Mouse (Mus musculus) cerebellum, postnatal 25 days (tissue): ENCODE results near the gene Ifitm10.
A peak's percentile ranks its signal among the peaks of the same experiment; 100 is the strongest.
"Not testable (repeated sequence)": the region's sequence is repeated elsewhere in the genome, so short reads cannot be mapped to it uniquely, and the experiment has no call there.

Source experiments
- DNase-seq, 2 experiments: peaks; one replicate each; pipeline ENCODE4 v3.0.0; 2021; ENCODE audit warnings: mixed read lengths in 2 of 2

The Ifitm10 gene

DNA sequence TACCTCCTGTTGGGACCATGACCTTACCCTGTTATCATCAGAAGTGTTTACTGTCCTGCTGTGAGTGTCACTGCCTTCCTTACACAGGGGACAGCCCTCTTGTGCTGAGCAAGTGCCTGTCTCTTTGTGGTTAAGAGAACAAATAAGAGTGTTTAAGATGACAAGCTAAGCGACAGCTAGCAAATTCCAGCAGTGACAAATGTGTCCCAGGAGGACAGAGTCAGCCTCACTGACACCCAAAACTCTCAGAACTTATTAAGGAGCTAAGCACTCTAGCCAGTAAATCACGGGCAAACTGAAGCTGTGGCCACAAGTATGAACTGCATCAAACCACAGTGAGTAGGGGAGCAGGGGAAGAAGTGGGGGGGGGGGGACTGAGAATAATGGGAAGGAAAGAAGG, 52.6 kb downstream of the Ifitm10 start:
- DNase-seq: no peak

DNA sequence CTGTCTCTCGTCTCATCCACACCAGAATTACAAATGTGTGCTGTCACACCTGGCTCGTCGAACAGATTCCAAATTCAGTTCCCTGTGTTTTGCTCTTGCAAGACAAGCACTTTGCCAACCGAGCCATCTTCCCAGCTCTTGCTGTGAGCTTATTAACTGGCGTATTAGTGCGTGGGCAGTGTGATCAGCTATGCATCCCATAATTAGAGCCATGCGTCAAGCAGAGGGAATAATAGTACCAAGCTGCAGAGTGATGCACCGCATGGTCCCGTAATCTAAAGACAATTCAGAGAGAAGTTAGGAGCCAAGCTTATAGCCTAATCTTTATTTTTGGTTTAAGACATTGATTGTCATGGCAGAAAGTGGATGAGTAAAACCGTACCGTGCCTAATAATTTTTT, 54.4 kb downstream of the Ifitm10 start:
- no peak for DNase-seq

DNA sequence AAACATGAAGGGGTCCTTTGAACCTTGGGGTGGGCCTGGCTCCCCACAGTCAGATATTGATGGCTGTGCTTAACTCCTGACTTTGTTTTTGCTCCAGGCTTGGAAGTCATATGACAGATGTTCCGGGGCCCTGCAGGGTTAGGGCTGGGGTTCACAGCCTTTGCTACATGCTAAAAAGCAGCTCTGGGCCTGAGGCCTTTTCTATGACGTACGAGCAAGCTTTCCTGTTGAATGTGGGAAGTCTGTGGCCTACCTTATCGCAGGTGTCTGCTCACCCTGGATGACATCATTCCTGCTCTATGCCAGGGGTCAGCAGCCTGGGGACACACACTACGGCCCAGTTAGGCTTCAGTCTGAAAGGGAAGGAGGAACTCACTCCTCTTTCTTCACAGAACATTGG, 56.3 kb downstream of the Ifitm10 start:
- no peak for DNase-seq

DNA sequence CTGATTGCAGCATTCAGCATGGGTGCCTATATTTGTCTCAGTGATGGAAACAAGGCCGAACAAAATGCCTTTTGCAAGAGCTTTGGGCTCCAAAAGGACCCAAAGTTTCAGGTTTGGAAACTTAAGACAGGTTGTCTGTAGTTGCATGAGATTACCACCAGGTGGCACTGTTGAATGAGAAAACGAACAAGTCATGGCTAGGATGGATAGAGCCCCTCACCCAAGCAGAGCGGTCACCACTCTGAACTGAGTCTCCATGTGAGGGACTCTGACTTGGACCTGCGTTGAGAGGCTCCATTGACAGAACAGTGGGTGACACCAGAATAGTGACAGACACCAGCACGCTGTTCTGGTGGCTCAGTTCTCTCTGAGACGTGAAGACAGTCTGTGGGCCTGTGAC, 57.0 kb downstream of the Ifitm10 start:
- peak; percentile 43 to 57 for DNase-seq

DNA sequence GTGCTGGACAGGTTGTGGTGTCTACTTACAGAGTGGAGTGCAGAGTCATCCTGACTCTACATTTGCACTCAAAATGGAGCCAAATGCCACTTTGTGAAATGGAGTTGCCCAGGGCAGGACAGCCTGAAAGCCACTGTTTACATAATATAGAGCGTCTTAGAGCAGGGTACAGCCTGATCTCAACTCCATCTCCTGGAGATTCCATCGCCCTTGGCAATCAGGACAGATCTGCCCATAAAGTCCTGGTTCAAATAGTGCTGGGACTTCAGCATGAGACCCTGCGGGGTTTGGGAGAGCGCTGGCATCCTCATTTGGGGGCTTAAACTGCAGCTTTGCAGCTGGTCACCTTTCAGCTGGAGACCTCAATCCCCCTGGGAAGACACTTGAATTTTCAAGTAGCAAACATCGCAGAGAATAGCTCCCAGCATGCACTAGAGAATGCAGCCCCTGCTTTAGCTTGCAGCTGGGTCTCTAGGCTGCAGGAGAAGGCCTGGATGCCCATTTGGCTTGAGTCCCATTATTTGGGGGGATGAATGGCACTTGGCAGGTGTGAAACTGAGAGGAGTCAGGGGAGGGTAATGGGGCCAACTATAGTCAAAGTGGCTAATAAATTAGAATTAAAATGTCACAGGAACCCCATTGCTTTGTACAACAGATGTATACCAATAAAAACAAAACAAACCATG, 58.8 kb downstream of the Ifitm10 start:
- DNase-seq: no peak

DNA sequence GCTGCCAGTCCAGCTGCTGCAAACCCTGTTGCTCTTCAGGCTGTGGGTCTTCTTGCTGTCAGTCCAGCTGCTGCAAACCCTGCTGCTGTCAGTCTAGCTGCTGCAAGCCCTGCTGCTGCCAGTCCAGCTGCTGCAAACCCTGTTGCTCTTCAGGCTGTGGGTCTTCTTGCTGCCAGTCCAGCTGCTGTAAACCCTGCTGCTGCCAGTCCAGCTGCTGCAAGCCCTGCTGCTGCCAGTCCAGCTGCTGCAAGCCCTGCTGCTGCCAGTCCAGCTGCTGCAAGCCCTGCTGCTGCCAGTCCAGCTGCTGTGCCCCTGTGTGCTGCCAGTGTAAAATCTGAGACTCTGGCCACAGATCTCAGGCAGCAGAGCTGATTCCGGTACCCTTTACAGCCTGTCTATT, 69.6 kb downstream of the Ifitm10 start:
- DNase-seq: not testable (repeated sequence)

DNA sequence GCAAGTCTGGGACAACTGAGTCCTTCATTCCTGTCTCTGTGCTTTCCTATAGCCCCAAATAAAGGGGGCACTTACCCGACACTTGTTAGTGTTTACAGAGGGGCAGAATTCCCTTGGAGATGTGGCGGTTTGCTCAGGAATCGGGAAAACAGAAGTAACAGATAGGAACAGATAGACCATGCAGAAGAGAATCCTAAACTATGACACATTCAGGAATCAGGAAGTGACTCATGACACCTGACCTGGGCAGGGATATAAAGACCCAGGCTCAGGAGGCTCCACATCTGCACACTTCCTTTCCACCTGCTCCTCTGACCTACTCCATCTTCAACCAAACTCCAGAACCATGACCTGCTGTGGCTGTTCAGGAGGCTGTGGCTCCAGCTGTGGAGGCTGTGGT, 70.3 kb downstream of the Ifitm10 start, which contains the start of gene Krtap5-4:
Gene Krtap5-4, plus strand, starts transcription at position 301 of the 400 bp plus-strand sequence.
- no peak for DNase-seq

DNA sequence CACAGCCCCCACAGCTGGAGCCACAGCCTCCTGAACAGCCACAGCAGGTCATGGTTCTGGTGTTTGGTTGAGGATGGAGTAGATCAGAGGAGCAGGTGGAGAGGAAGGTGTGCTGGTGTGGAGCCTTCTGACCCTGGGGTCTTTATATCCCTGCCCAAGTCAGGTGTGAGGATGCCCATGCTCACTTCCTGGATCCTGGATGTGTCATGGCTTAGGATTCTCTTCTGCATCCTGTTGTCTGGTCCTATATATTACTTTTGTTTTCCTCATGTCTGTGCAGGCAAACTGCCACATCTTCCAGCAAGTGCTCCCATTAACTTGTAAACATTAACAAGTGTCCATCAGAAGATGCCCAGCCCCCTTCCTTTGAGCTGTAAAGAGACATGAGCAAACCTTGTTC, 76.5 kb downstream of the Ifitm10 start, which contains the start of gene Krtap5-1:
Gene Krtap5-1, minus strand, starts transcription at position 101 of the 400 bp plus-strand sequence.
- DNase-seq: not testable (repeated sequence)

DNA sequence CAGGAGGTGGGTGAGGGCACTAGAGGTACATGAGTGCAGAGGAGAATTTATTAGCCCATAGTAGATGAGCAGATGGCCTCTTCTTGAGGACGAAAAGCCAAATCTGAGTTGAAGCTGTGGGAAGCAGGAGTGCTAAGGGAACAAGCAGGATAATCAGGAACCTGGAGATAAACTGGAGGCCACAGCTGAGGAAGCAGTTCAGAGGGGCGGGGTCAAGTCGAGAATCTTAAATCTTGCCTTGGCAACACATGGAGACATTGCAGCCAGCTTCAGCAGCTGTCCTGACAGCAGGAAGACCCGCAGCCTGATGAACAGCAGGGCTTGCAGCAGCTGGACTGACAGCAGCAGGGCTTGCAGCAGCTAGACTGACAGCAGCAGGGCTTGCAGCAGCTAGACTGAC, 77.4 kb downstream of the Ifitm10 start:
- not testable (repeated sequence) for DNase-seq

DNA sequence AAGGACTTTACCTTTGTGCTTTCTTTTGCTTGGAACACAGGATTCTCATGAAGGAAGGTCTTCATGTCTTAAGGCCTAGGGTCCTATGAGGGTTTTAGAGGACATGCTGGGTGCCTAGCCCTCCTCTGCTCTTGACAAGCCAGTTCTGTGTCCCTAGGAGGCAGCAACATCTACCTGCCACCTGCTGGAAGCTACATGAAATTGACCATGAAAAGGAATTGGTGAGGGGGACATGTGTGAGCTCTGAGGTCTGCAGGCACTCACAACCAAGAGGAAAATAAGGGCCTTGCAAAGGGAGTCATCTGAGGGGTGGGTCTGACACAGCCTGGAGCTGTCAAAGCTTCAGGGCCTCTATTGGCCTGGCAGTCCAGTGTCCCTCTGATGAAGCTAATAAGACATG, 78.1 kb downstream of the Ifitm10 start:
- DNase-seq: no peak

DNA sequence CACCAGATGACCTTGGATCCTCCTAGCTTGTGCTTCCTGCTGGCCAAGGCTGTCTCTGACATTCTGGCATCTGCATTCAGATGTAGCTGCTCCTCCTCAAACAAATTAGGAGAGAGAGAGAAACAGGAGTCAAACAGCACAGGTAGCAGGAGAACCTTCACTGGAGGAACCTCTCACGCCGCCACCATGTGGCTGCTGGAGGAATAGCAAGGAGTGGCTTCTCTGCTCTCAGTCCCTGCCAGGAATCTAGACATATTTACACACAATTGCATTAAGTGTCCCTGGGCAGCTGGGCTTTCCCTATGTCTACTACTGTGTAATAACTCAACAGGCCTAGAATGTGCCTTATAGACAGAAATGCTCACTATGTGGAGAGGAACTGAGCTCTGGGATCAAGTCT, 79.7 kb downstream of the Ifitm10 start:
- DNase-seq: peak; percentile 49 to 75

DNA sequence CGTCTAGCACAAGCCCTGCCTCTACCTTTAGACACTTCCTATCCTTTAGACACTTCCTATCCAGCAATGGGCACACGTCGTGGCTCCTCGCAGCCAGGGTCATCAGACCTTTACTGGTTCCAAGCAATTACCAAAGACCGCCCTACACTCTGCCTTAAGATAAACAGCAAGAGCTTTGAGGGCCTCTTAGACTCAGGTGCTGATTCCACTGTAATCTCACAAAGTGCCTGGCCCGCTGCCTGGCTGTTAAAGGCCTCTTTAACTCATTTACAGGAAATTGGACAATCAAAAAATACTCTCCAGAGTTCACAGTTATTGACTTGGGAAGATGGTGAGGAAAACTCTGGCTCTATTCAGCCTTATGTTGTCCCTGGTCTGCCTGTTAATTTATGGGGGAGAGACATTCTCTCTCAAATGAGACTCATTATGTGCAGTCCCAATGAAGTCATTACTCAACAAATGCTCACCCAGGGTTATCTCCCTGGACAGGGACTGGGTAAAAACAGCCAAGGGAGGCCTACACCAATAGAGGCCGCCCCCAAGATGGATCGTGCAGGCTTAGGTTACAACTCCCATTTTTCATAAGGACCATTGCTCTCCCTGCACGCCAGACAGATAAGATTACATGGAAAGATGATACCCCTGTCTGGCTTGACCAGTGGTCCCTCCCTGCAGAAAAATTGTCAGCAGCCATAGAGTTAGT, 87.5 kb downstream of the Ifitm10 start:
- peak in 1 of 2 experiments; percentile 6 for DNase-seq

DNA sequence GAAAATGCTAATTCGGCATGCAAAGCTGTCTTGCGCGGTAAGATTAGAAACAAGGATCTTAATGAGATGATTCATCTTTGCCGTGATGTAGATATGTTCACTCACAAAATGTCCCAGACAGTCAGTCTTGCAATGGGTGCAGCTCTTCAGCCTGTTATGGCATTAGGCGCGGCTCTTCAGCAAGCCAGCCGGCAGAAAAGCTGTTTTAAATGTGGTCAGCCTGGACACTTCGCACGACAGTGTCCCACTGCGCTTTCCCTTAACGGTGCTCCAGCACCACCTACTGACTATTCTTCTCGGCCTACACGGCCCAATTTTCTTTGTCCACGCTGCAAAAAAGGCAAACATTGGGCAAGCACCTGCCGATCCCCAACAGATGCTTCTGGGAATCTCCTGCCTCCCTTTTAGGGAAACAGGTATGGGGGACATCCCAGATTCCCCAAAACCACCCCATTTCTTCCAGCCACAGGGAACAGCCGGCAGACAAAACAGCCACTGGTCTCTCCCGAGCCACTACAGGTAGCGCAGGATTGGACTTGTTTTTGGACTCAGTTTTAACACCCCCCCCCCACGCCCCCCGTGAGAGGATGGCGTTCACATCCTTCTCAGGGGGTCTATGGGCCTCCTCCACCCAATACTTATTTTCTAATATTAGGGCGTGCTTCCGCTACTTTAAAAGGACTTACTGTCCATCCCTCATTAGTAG, 88.3 kb downstream of the Ifitm10 start:
- DNase-seq: peak; percentile 57 to 66

DNA sequence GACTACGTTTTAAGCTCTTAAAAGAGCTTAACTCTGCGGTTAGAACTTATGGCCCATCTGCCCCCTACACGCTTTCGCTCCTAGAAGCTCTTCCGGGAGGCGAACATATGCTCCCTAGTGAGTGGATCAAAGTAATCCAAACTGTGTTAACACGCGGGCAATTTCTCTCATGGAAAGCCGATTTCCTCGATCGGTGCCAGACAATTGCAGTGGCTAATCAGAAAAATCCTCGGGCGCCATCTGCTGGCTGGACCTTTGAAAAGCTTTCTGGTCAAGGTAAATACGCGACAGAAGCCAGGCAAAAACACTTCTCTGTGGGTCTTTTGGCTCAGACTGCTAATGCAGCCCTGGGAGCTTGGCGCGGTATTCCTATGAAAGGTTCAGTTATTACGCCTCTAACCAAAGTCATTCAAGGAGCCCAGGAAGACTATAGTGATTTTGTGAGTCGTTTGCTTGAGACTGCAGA, 88.9 kb downstream of the Ifitm10 start:
- peak; percentile 96 to 97 for DNase-seq

DNA sequence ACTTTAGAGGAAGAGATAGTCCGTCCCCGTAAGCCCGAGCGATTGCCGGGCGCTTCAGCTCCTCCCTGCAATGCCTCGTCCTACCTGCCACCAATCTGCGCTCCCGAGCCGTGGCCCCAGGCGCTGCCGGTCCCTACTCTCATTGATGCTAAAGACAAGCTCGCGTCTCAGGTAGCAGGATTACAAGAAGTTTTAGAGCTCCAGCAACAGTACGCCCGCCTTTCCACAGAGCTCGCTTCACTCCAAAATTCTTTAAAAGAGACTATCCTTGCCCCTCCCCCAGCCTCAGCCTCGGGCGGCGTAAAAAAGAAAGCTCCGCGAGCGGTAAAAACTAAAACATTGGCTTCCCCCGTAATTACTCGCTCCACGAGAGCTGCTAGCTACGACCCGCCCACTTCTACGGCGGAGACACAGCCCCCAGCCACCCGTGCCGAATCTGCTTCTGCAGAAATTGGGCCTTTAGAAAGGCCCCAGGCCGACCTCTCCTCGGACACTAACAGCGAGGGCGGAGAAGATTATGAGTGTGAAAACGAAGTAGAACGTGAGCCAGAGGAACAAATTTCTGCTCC, 89.4 kb downstream of the Ifitm10 start:
- DNase-seq: peak; percentile 72 to 74

DNA sequence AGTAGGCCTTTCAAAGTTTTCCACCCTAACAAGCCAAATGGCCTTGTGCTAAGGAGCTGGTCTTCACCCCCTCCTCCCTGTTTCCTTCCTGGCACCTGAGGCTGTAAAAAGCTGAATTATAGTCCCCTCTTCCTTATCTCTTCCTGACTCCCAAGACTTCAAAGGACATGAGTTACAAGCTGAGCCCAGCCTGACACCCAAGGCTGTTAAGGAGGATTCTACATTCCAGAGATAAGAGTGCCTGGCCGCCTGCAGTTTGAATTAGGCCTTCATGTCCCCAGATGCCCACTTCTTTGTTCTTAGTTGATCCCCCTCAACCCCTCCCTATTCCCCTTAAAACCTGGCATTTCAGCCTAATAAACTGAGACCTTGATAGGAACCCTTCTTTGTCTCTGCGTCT, 90.7 kb downstream of the Ifitm10 start:
- not testable (repeated sequence) for DNase-seq

DNA sequence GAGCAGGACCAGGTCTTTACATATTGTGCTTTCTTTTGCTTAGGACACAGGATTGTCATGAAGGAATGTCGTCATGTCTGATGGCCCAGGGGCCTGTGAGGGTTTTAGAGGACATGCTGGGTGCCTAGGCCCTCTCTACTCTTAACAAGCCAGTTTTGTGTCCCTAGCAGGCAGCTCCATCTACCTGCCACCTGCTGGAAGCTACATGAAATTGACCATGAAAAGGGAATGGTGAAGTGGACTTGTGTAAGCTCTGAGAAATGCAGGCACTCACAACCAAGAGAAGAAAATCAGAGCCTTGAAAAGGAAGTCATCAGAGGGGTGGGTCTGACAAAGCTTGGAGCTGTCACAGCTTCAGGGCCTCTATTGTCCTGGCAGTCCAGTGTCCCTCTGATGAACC, 94.3 kb downstream of the Ifitm10 start:
- not testable (repeated sequence) for DNase-seq

DNA sequence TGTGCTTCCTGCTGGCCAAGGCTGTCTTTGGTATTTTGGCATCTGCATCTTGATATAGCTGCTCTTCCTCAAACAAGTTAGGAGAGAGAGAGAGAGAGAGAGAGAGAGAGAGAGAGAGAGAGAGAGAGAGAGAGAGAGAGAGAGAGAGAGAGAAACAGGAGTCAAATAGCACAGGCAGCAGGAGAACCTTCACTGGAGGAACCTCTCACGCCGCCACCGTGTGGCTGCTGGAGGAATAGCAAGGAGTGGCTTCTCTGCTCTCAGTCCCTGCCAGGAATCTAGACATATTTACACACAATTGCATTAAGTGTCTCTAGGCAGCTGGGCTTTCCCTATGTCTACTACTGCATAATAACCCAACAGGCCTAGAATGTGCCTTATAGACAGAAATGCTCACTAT, 95.4 kb downstream of the Ifitm10 start:
- DNase-seq: peak; percentile 76 to 88
